Mouse (Mus musculus) heart, adult 2 months (tissue): Measurements from ENCODE around the gene Srsf10. TPM values are rescaled to one million over a fixed set of nuclear protein-coding genes. Genes with fewer than 3 reads are reported as not detected.
A peak's percentile ranks its signal among the peaks of the same experiment; 100 is the strongest.

Experiments used
- DNase-seq, 2 experiments: peaks; one replicate each; pipeline ENCODE4 v3.0.0; 2021
- H3K27ac ChIP-seq: fragments of 200-600 bp; 2 replicates; pipeline ENCODE4 v1.8.1; 2022
- H3K27me3 ChIP-seq: fragments of 200-500 bp; 2 replicates; pipeline ENCODE4 v1.6.1; 2012; ENCODE audit warnings: mild to moderate bottlenecking, low read length, inconsistent platforms, mixed read lengths; ENCODE audit not compliant: control insufficient read depth, insufficient read depth
- H3K36me3 ChIP-seq: fragments of 200-500 bp; 2 replicates; pipeline ENCODE4 v1.6.1; 2012; ENCODE audit warnings: low read length, inconsistent platforms; ENCODE audit not compliant: control insufficient read depth, insufficient read depth
- H3K4me1 ChIP-seq: fragments of 200-500 bp; 2 replicates; pipeline ENCODE4 v1.6.1; 2011; ENCODE audit warnings: low read length; ENCODE audit not compliant: control insufficient read depth, insufficient read depth
- H3K4me3 ChIP-seq: fragments of 200-600 bp; 2 replicates; pipeline ENCODE4 v1.8.1; 2022
- H3K79me2 ChIP-seq: fragments of 200-500 bp; replicated peaks from 2 replicates; pipeline ENCODE4 v1.6.1; 2012; ENCODE audit warnings: mild to moderate bottlenecking, inconsistent platforms, low read length, moderate library complexity, mixed read lengths; ENCODE audit not compliant: control insufficient read depth, insufficient read depth
- H3K9ac ChIP-seq: fragments of 200-500 bp; 2 replicates; pipeline ENCODE4 v1.6.1; 2012; ENCODE audit warnings: low read depth, mild to moderate bottlenecking, control low read depth, inconsistent platforms, low read length, mixed read lengths
- CTCF ChIP-seq: fragments of 200-600 bp; IDR thresholded peaks from 2 replicates; pipeline ENCODE4 v1.8.1; 2022; ENCODE audit warnings: antibody characterized with exemption, mild to moderate bottlenecking, moderate library complexity
- EP300 ChIP-seq: fragments of 200-500 bp; IDR thresholded peaks from 2 replicates; pipeline ENCODE4 v1.6.1; 2011; ENCODE audit warnings: low read depth, low read length, control low read depth; ENCODE audit not compliant: insufficient read depth
- POLR2A ChIP-seq: fragments of 200-500 bp; IDR thresholded peaks from 2 replicates; pipeline ENCODE4 v1.6.1; 2011; ENCODE audit warnings: mild to moderate bottlenecking, low read depth, low read length, control low read depth; ENCODE audit not compliant: insufficient read depth
- WGBS: fragments of 180-500 bp; shearing (Covaris S2); methylation state at CpG from one replicate; pipeline ENCODE4 v1.1.7; 2018; 5-methylcytosine and 5-hydroxymethylcytosine counted together
- intact Hi-C: fragments of 180-260 bp; cut with DNase I; formaldehyde crosslinking; loops from one replicate; pipeline ENCODE4 v1.15.1; 2025
- polyA plus RNA-seq: library from polyadenylated mRNA; depleted of rRNA; stranded (reverse); fragments of >200 nt; gene quantifications from 2 replicates; pipeline ENCODE4 v1.2.3, GENCODE M21; 2012
- total RNA-seq, 2 experiments: library from RNA; stranded (reverse); gene quantifications; 2 replicates each; pipeline ENCODE4 v1.2.3; 2021

Gene Srsf10
- total and polyA plus RNA-seq, 3 experiments, result 28.8 to 49.1 (median 45.3) TPM

DNA sequence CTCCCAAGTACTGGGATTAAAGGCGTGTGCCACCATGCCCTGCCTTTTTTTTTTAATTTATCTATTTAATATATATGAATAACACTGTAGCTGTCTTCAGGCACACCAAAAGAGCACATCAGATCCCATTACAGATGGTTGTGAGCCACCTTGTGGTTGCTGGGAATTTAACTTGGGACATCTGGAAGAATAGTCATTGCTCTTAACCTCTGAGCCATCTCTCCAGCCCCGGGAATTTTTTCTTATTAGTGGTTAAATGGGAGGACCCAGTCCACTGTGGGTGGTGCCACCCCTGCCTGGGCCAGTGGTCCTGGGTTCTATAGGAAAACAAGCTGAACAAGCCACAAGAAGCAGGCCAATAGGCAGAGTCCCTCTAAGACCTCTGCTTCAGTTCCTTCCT is 22.2 kb downstream of the Srsf10 start:
- TF ChIP-seq CTCF (peak; percentile 70), EP300 (no peak)
- peaks cover 17% of the 10 kb centered on the region for H3K4me1 ChIP-seq
- H3K4me3 ChIP-seq, result no peak overlapping the region
- WGBS, result 35% methylated on average over 2 of the region's 2 CpGs
- H3K27ac ChIP-seq, result no peak overlapping the region; the same call in 1 of the 2 replicates
- intact Hi-C loops, result loop anchor here (1.0 to 5.0 kb wide), 3 partner anchors 60 to 170 kb away; no protein-coding TSS in a partner anchor
- DNase-seq, result peak in 1 of 2 experiments; percentile 41
- no peaks in the 10 kb centered on the region for H3K79me2 ChIP-seq
- H3K9ac ChIP-seq, result no peak overlapping the region
- no peaks in the 10 kb centered on the region for H3K27me3 ChIP-seq
- peaks cover 15% of the 10 kb centered on the region for H3K36me3 ChIP-seq

GRCm38 (mm10) chr4:135879021-135879420 is 23.5 kb downstream of the Srsf10 start:
- no peak overlapping the region for H3K9ac ChIP-seq
- TF ChIP-seq CTCF (no peak), POLR2A (no peak), EP300 (no peak)
- no peaks in the 10 kb centered on the region for H3K27me3 ChIP-seq
- no peak for DNase-seq
- H3K4me1 ChIP-seq, result peaks cover 19% of the 10 kb centered on the region
- H3K79me2 ChIP-seq, result no peaks in the 10 kb centered on the region
- intact Hi-C loops, result loop anchor here (5.0 kb wide), 2 partner anchors 62 to 172 kb away; no protein-coding TSS in a partner anchor
- peaks cover 14% of the 10 kb centered on the region for H3K36me3 ChIP-seq
- 82% methylated on average over 6 of the region's 6 CpGs for WGBS
- H3K27ac ChIP-seq, result no peak overlapping the region
- H3K4me3 ChIP-seq, result no peak overlapping the region

DNA sequence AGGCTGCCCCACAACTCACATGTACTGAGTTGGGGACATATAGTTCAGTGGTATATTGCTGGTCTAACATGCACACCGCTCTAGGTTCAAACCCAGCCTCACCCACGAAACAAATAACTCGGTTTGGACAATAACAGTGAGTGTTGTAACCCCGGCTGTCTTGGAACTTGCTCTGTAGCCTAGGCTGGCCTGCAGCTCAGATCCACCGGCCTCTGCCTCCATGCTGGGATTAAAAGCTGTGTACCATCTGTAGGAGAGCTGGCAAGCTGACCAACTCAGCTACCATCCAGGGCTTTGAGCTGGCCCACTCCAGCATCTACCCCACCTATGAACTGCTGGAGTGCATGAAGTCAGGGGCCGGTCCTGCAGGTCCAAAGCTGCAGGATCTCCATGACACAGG is 24.5 kb downstream of the Srsf10 start:
- Histone ChIP-seq H3K4me3 (no peak overlapping the region), H3K9ac (no peak overlapping the region), H3K27me3 (no peaks in the 10 kb centered on the region), H3K4me1 (peaks cover 15% of the 10 kb centered on the region), H3K36me3 (peaks cover 8% of the 10 kb centered on the region; the same call in 1 of the 2 replicates), H3K27ac (no peak overlapping the region), H3K79me2 (no peaks in the 10 kb centered on the region)
- intact Hi-C loops, result no loop called here
- TF ChIP-seq POLR2A (no peak), EP300 (no peak), CTCF (no peak)
- DNase-seq, result no peak
- WGBS, result 96% methylated on average over 6 of the region's 6 CpGs

DNA sequence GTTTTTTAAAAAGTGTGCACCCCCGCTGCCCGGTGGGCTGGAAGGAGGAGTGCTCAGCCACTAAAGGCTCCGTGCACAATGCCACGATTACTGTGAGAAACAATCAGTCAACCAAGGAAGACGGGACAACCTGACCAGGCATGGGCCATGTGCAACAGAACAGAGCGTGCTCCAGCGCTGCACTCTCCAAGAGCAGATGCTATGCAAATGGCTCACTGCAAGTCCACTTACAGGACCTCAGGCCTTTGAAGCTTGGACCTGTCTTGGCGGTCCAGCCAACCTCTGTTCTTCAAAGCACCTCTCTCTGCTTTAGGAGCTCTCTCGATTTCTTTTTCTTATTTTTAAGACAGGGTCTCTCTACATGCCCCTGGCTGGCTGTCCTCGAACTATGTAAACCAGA is 25.0 kb downstream of the Srsf10 start:
- TF ChIP-seq EP300, result no peak
- TF ChIP-seq CTCF, result no peak
- no peak for TF ChIP-seq POLR2A
- Histone ChIP-seq H3K9ac (no peak overlapping the region), H3K4me1 (peaks cover 11% of the 10 kb centered on the region), H3K27ac (no peak overlapping the region), H3K79me2 (no peaks in the 10 kb centered on the region), H3K36me3 (peaks cover 5% of the 10 kb centered on the region; the same call in 1 of the 2 replicates), H3K27me3 (no peaks in the 10 kb centered on the region), H3K4me3 (no peak overlapping the region)
- no peak for DNase-seq
- intact Hi-C loops, result no loop called here
- WGBS, result 94% methylated on average over 10 of the region's 10 CpGs

GRCm38 (mm10) chr4:135882023-135882422 is 26.5 kb downstream of the Srsf10 start:
- Histone ChIP-seq H3K4me1 (peaks cover 3% of the 10 kb centered on the region), H3K9ac (no peak overlapping the region), H3K79me2 (no peaks in the 10 kb centered on the region), H3K27ac (no peak overlapping the region), H3K4me3 (no peak overlapping the region), H3K36me3 (no peaks in the 10 kb centered on the region), H3K27me3 (no peaks in the 10 kb centered on the region)
- no peak for TF ChIP-seq POLR2A
- TF ChIP-seq EP300, result no peak
- no peak for TF ChIP-seq CTCF
- WGBS, result 79% methylated on average over 6 of the region's 6 CpGs
- no peak for DNase-seq
- intact Hi-C loops, result no loop called here

GRCm38 (mm10) chr4:135883401-135883851 is 27.9 kb downstream of the Srsf10 start:
- DNase-seq, result no peak
- Histone ChIP-seq H3K27ac (peak overlapping the region; percentile 11; the same call in 1 of the 2 replicates), H3K4me3 (no peak overlapping the region), H3K9ac (no peak overlapping the region), H3K27me3 (no peaks in the 10 kb centered on the region), H3K79me2 (no peaks in the 10 kb centered on the region), H3K4me1 (peaks cover 2% of the 10 kb centered on the region; the same call in 1 of the 2 replicates), H3K36me3 (no peaks in the 10 kb centered on the region)
- WGBS, result 35% methylated on average over 10 of the region's 10 CpGs
- intact Hi-C loops, result no loop called here
- no peak for TF ChIP-seq POLR2A
- no peak for TF ChIP-seq CTCF
- no peak for TF ChIP-seq EP300
